ENCODE assay signal across 9 mouse cellular contexts in genomic region chr1:67003699-67004098, GRCm38 (mm10). TPM values are rescaled to one million over a fixed set of nuclear protein-coding genes. Genes with fewer than 3 reads are reported as not detected.
DNase-seq lines count a peak whose midpoint lies in the region; ATAC-seq lines count a peak whose summit lies in the region.
"Had no signal": no experiment of that assay in that cellular context is flagged by ENCODE, and none has a peak within 500 bp of the region (broad histone marks: within the 10 kb centered on the region; RNA-seq: fewer than 3 reads in every experiment).

No protein-coding gene starts in this region.

- H3K4me3 ChIP-seq in midbrain, embryonic 13.5 days (replicated peaks): no peak overlapping the region
- no peak overlapping the region for H3K4me3 ChIP-seq in midbrain, embryonic 16.5 days (ENCODE audit: low read depth, low read length)
- no peak overlapping the region for H3K4me3 ChIP-seq in heart, embryonic 15.5 days

- no peaks in the 10 kb centered on the region for H3K4me1 ChIP-seq in midbrain, embryonic 13.5 days (replicated peaks)
- H3K4me1 ChIP-seq in midbrain, embryonic 16.5 days (ENCODE audit: control insufficient read depth, insufficient read depth, low read length): no peaks in the 10 kb centered on the region
- peaks cover 7% of the 10 kb centered on the region for H3K4me1 ChIP-seq in heart, embryonic 15.5 days (replicated peaks)

- ATAC-seq in midbrain, embryonic 13.5 days: 0 out of 2 replicates have a peak, but pooled peaks have one; percentile 17
- ATAC-seq in midbrain, embryonic 16.5 days: no peak
- ATAC-seq in heart, embryonic 15.5 days (replicated peaks; ENCODE audit: insufficient number of reproducible peaks, insufficient read depth, low FRiP score, low read depth): peak; percentile 37
- no peak for ATAC-seq in monocyte, adult 5-6 weeks (replicated peaks; ENCODE audit: insufficient number of reproducible peaks, low FRiP score, low TSS enrichment, poor library complexity, severe bottlenecking)

- DNase-seq in cerebellum, postnatal 14 days: peak; percentile 31 to 48
- no peak for DNase-seq in cerebellum, adult 8-10 months
- DNase-seq in lung, postnatal 10 days: peak; percentile 42
- DNase-seq in frontal cortex, postnatal 25 days (ENCODE audit: low spot score in 2 of 2): no peak

- H3K9me3 ChIP-seq in midbrain, embryonic 13.5 days: no peaks in the 10 kb centered on the region
- H3K9me3 ChIP-seq in midbrain, embryonic 16.5 days (replicated peaks; ENCODE audit: control insufficient read depth, low read length, poor library complexity, severe bottlenecking): no peaks in the 10 kb centered on the region
- no peaks in the 10 kb centered on the region for H3K9me3 ChIP-seq in heart, embryonic 15.5 days (replicated peaks)

- no peaks in the 10 kb centered on the region for H3K27me3 ChIP-seq in midbrain, embryonic 13.5 days
- H3K27me3 ChIP-seq in midbrain, embryonic 16.5 days (ENCODE audit: control insufficient read depth, insufficient read depth, low read depth, low read length): no peaks in the 10 kb centered on the region
- no peaks in the 10 kb centered on the region for H3K27me3 ChIP-seq in heart, embryonic 15.5 days

- H3K36me3 ChIP-seq in midbrain, embryonic 13.5 days: peaks cover 69% of the 10 kb centered on the region
- peaks cover 46% of the 10 kb centered on the region for H3K36me3 ChIP-seq in midbrain, embryonic 16.5 days (ENCODE audit: control insufficient read depth, insufficient read depth, low read length)
- peaks cover 22% of the 10 kb centered on the region for H3K36me3 ChIP-seq in heart, embryonic 15.5 days

- no peak overlapping the region for H3K27ac ChIP-seq in midbrain, embryonic 13.5 days
- no peak overlapping the region for H3K27ac ChIP-seq in midbrain, embryonic 16.5 days (ENCODE audit: low read length)
- H3K27ac ChIP-seq in heart, embryonic 15.5 days: no peak overlapping the region

- H3K4me2 ChIP-seq in midbrain, embryonic 13.5 days (replicated peaks): no peak overlapping the region
- no peak overlapping the region for H3K4me2 ChIP-seq in midbrain, embryonic 16.5 days (ENCODE audit: low read length)
- no peak overlapping the region for H3K4me2 ChIP-seq in heart, embryonic 15.5 days

- WGBS in midbrain, embryonic 13.5 days: 82% methylated on average over 3 of the region's 3 CpGs
- WGBS in midbrain, embryonic 16.5 days: 62% methylated on average over 3 of the region's 3 CpGs
- WGBS in heart, embryonic 15.5 days: 51% methylated on average over 3 of the region's 3 CpGs

- no peak overlapping the region for H3K9ac ChIP-seq in midbrain, embryonic 13.5 days (replicated peaks)
- H3K9ac ChIP-seq in midbrain, embryonic 16.5 days (ENCODE audit: low read depth, low read length): no peak overlapping the region
- H3K9ac ChIP-seq in heart, embryonic 15.5 days: no peak overlapping the region

RNA-seq across cellular contexts. Expression of gene Lancl1, which starts 35.0 kb away (rescaled TPM):
- 143 and 150 TPM in 2 replicates for polyA plus RNA-seq in midbrain, embryonic 13.5 days (2015; fragmentation: Nextera tagmentation; extraction: Ambion mirVana)
- polyA plus RNA-seq in midbrain, embryonic 16.5 days (2015; fragmentation: Nextera tagmentation; extraction: Ambion mirVana): 164 and 172 TPM in 2 replicates
- polyA plus RNA-seq in heart, embryonic 15.5 days (2015; fragmentation: Nextera tagmentation; extraction: Ambion mirVana): 60.1 and 73.2 TPM in 2 replicates
- total RNA-seq in monocyte, adult 5-6 weeks (2017): 15.7 to 19.4 TPM (median 16.9 TPM) in 3 replicates

RNA-seq across cellular contexts. Expression of gene Myl1, which starts 58.5 kb away (rescaled TPM):
- 0.76 TPM in 1 of 2 replicates, not detected in the other for polyA plus RNA-seq in midbrain, embryonic 13.5 days (2015; fragmentation: Nextera tagmentation; extraction: Ambion mirVana)
- 0.63 and 1.0 TPM in 2 replicates for polyA plus RNA-seq in midbrain, embryonic 16.5 days (2015; fragmentation: Nextera tagmentation; extraction: Ambion mirVana)
- 390 and 404 TPM in 2 replicates for polyA plus RNA-seq in heart, embryonic 15.5 days (2015; fragmentation: Nextera tagmentation; extraction: Ambion mirVana)
- not detected in 3 replicates for total RNA-seq in monocyte, adult 5-6 weeks (2017)
- polyA plus RNA-seq: liver, adult 2 months had no signal

Comparison
In these comparisons a context has a peak if more than half of its experiments do, and no peak if none do; other contexts are left out.
1. DNase-seq: peak in cerebellum, postnatal 14 days (2 of 2) and lung, postnatal 10 days (single experiment); none in cerebellum, adult 8-10 months (single experiment) and frontal cortex, postnatal 25 days (0 of 2).
2. ATAC-seq: peak in midbrain, embryonic 13.5 days (single experiment) and heart, embryonic 15.5 days (single experiment); none in midbrain, embryonic 16.5 days (single experiment) and monocyte, adult 5-6 weeks (single experiment).
3. RNA of gene Myl1, which starts 58.5 kb away (polyA plus RNA-seq): 390 to 404 TPM in heart, embryonic 15.5 days; 0.63 to 1.0 TPM in midbrain, embryonic 16.5 days and 0.76 TPM in midbrain, embryonic 13.5 days; every median in the first group is over 100 times any median in the second.